8 mouse cellular contexts compared by ENCODE assay signal in the genomic region with DNA sequence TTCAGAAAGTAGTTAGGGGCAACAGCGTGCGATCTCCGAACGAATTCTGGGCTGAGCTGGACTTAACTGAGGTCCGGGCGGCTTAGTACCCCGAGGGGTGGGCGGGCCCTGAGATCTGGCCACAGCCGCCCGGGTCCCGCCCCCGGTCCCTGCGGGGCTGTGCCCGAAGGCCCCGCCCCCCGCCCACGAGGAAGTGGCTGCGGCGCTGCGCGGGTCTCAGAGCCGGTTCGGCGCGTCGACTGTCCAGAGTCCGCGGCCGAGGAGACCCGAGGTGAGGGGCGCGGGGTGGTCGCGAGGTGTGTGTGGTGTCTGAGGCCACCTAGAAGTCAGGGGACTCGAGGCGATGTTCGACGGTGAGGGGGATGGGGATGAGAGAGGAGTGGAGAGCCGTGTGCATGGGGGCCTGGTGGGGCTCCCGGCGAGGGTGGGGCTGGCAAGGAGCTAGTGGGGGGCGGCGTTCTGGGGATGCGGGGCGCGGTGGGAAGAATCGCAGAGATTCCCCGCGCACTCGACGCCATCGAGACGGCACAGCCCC. TPM values are rescaled to one million over a fixed set of nuclear protein-coding genes. Genes with fewer than 3 reads are reported as not detected.
DNase-seq lines count a peak whose midpoint lies in the region; ATAC-seq and TF ChIP-seq lines count a peak whose summit lies in the region.

A gene (plus strand): TSS at position 145 of the 535 bp plus-strand sequence.

- H3K9me3 ChIP-seq in ES-Bruce4 (replicated peaks; ENCODE audit: control insufficient read depth, insufficient read depth, low read length, poor library complexity, severe bottlenecking), result no peaks in the 10 kb centered on the region
- H3K9me3 ChIP-seq in hindbrain, embryonic 16.5 days (ENCODE audit: control insufficient read depth, low read length), result no peaks in the 10 kb centered on the region

- H3K4me3 ChIP-seq in ES-Bruce4 (ENCODE audit: low read depth, low read length), result peak within 1 kb of the TSS; percentile 72
- peak within 1 kb of the TSS; percentile 99 for H3K4me3 ChIP-seq in bone marrow, adult 2 months (replicated peaks; ENCODE audit: control insufficient read depth, low read depth, low read length)
- peak within 1 kb of the TSS; percentile 43 for H3K4me3 ChIP-seq in hindbrain, embryonic 16.5 days (ENCODE audit: low read length)

- peak within 1 kb of the TSS; percentile 59 for H3K4me2 ChIP-seq in hindbrain, embryonic 16.5 days (ENCODE audit: low read length)

- no peak for TF ChIP-seq CTCF in ES-Bruce4 (IDR thresholded peaks at IDR 0.05; ENCODE audit: low read depth, low read length)
- no peak for TF ChIP-seq CTCF in bone marrow, adult 2 months (IDR thresholded peaks at IDR 0.05; ENCODE audit: control insufficient read depth, insufficient read depth, low read length)

- WGBS in bone marrow, adult 2 months, result under 1% methylated on average over 51 of the region's 53 CpGs
- WGBS in hindbrain, embryonic 16.5 days, result under 1% methylated on average over 44 of the region's 53 CpGs

- DNase-seq in gastrocnemius, adult 8-10 months (ENCODE audit: low spot score in 2 of 2), result peak; percentile 38 to 57
- DNase-seq in left cerebral cortex, postnatal 14 days (ENCODE audit: low spot score in 2 of 2), result peak in 1 of 2 experiments; percentile 40
- DNase-seq in spleen, adult 18-20 months, result peak; percentile 74 to 80
- DNase-seq in frontal cortex, postnatal 14 days (ENCODE audit: low spot score in 2 of 2), result no peak

- peak; percentile 63 for TF ChIP-seq POLR2A in ES-Bruce4 (IDR thresholded peaks at IDR 0.05; ENCODE audit: insufficient read depth, low read length)
- peak; percentile 79; the same call in 1 of the 2 replicates for TF ChIP-seq POLR2A in bone marrow, adult 2 months (IDR thresholded peaks at IDR 0.05; ENCODE audit: borderline replicate concordance, control insufficient read depth, low read depth, low read length)

- ATAC-seq in hindbrain, embryonic 16.5 days, result peak; percentile 53
- peak; percentile 47 for ATAC-seq in megakaryocyte progenitor cell, adult 5-6 weeks (replicated peaks; ENCODE audit: poor library complexity)

- H3K4me1 ChIP-seq in ES-Bruce4 (ENCODE audit: control insufficient read depth, insufficient read depth, low read length), result no peaks in the 10 kb centered on the region
- no peaks in the 10 kb centered on the region; the same call in 1 of the 2 replicates for H3K4me1 ChIP-seq in bone marrow, adult 2 months (ENCODE audit: control insufficient read depth, insufficient read depth, low read length)
- H3K4me1 ChIP-seq in hindbrain, embryonic 16.5 days (ENCODE audit: control insufficient read depth, insufficient read depth, low read depth, low read length), result peaks cover 9% of the 10 kb centered on the region

- TF ChIP-seq EP300 in ES-Bruce4 (IDR thresholded peaks at IDR 0.05; ENCODE audit: insufficient read depth, low read depth, low read length), result no peak

- no peak within 1 kb of the TSS for H3K27ac ChIP-seq in ES-Bruce4 (ENCODE audit: insufficient read depth, low read length)
- peak within 1 kb of the TSS; percentile 99 for H3K27ac ChIP-seq in bone marrow, adult 2 months (ENCODE audit: control insufficient read depth, insufficient read depth, low read depth, low read length, poor library complexity)
- peak within 1 kb of the TSS; percentile 19; the same call in 1 of the 2 replicates for H3K27ac ChIP-seq in hindbrain, embryonic 16.5 days (ENCODE audit: low read depth, low read length)

- H3K9ac ChIP-seq in ES-Bruce4 (ENCODE audit: low read depth, poor library complexity, severe bottlenecking), result peak within 1 kb of the TSS; percentile 78
- peak within 1 kb of the TSS; percentile 65 for H3K9ac ChIP-seq in hindbrain, embryonic 16.5 days (ENCODE audit: low read depth, low read length)

- intact Hi-C loops in left cerebral cortex, postnatal 14 days (cut with DNase I), result no loop called here

- no peaks in the 10 kb centered on the region for H3K27me3 ChIP-seq in ES-Bruce4 (ENCODE audit: control insufficient read depth, insufficient read depth, low read length, poor library complexity, severe bottlenecking)
- H3K27me3 ChIP-seq in hindbrain, embryonic 16.5 days (replicated peaks; ENCODE audit: control insufficient read depth, insufficient read depth, low read length), result peaks cover 5% of the 10 kb centered on the region; the same call in 1 of the 2 replicates

- H3K36me3 ChIP-seq in ES-Bruce4 (ENCODE audit: control insufficient read depth, insufficient read depth, low read length, poor library complexity, severe bottlenecking), result no peaks in the 10 kb centered on the region
- peaks cover 10% of the 10 kb centered on the region for H3K36me3 ChIP-seq in hindbrain, embryonic 16.5 days (ENCODE audit: control insufficient read depth, insufficient read depth, low read length)

RNA-seq across cellular contexts. Expression of the gene that starts here (rescaled TPM):
- polyA plus RNA-seq in ES-Bruce4 (2011; ENCODE audit: insufficient read depth, insufficient read length, low read depth, missing spikeins), result 92.3 and 108 TPM in 2 replicates
- polyA plus RNA-seq in bone marrow, adult 2 months (2011; ENCODE audit: insufficient read depth, insufficient read length, low replicate concordance, missing spikeins), result 143 and 318 TPM in 2 replicates
- 10 to 100 TPM; 17.1 to 25.0 (median 18.7) TPM for total RNA-seq in gastrocnemius, adult 8-10 months (2022)
- polyA plus RNA-seq in hindbrain, embryonic 16.5 days (2015; fragmentation: Nextera tagmentation; extraction: Ambion mirVana), result 72.7 and 84.8 TPM in 2 replicates
- 10 to 100 TPM; 31.3 to 35.0 TPM for total RNA-seq in left cerebral cortex, postnatal 14 days (2021)
- total RNA-seq in megakaryocyte progenitor cell, adult 5-6 weeks (2015), result 252 and 253 TPM in 2 replicates
- total RNA-seq in megakaryocyte progenitor cell, adult 5-6 weeks (2017), result 169 and 205 TPM in 2 replicates

Comparison
In these comparisons a context has a peak if more than half of its experiments do, and no peak if none do; other contexts are left out.
1. RNA of the gene that starts here (total RNA-seq): 169 to 253 TPM in megakaryocyte progenitor cell, adult 5-6 weeks; 31.3 to 35.0 TPM in left cerebral cortex, postnatal 14 days and 17.1 to 25.0 TPM in gastrocnemius, adult 8-10 months; every median in the first group is over 4 times any median in the second.
2. H3K4me3 ChIP-seq: peak in every context shown above with its lines; median percentile 99 in bone marrow, adult 2 months; 72 in ES-Bruce4; 43 in hindbrain, embryonic 16.5 days.
3. DNase-seq: peak in gastrocnemius, adult 8-10 months (2 of 2) and spleen, adult 18-20 months (2 of 2); none in frontal cortex, postnatal 14 days (0 of 2).